Mouse (Mus musculus) midbrain, embryonic 10.5 days (tissue): ENCODE data around the gene Bend5. TPM values are rescaled to one million over a fixed set of nuclear protein-coding genes. Genes with fewer than 3 reads are reported as not detected.

Experiments used
- DNase-seq: peaks from one replicate; pipeline ENCODE4 v3.0.0-alpha.2; 2017; ENCODE audit warnings: low spot score
- H3K27ac ChIP-seq: fragments of 300-500 bp; sonication (generic); replicated peaks from 2 replicates; pipeline ENCODE4 v1.5.1; 2016; ENCODE audit warnings: mild to moderate bottlenecking
- H3K27me3 ChIP-seq: fragments of 300-500 bp; sonication (generic); 2 replicates; pipeline ENCODE4 v1.6.1; 2016; ENCODE audit warnings: low read depth, mild to moderate bottlenecking; ENCODE audit not compliant: poor library complexity, severe bottlenecking
- H3K36me3 ChIP-seq: fragments of 300-500 bp; sonication (generic); 2 replicates; pipeline ENCODE4 v1.6.1; 2016; ENCODE audit warnings: mild to moderate bottlenecking, moderate library complexity
- H3K4me1 ChIP-seq: fragments of 300-500 bp; sonication (generic); 2 replicates; pipeline ENCODE4 v1.6.1; 2016
- H3K4me3 ChIP-seq: fragments of 300-500 bp; sonication (generic); 2 replicates; pipeline ENCODE4 v1.5.1; 2016; ENCODE audit warnings: mild to moderate bottlenecking, moderate library complexity
- H3K9me3 ChIP-seq: fragments of 300-500 bp; sonication (generic); replicated peaks from 2 replicates; pipeline ENCODE4 v1.6.1; 2016; ENCODE audit warnings: mild to moderate bottlenecking
- WGBS: fragments of 180-500 bp; shearing (Covaris S2); methylation state at CpG from one replicate; pipeline ENCODE4 v1.1.7; 2016; 5-methylcytosine and 5-hydroxymethylcytosine counted together
- polyA plus RNA-seq: library from polyadenylated mRNA; unstranded; fragments of >200 nt; fragmentation: Nextera tagmentation; extraction: Ambion mirVana; gene quantifications from 2 replicates; pipeline ENCODE4 v1.2.1, GENCODE M21; 2016

Bend5 gene
- polyA plus RNA-seq, 1 experiment from 2014 or later: 26.3 TPM

DNA sequence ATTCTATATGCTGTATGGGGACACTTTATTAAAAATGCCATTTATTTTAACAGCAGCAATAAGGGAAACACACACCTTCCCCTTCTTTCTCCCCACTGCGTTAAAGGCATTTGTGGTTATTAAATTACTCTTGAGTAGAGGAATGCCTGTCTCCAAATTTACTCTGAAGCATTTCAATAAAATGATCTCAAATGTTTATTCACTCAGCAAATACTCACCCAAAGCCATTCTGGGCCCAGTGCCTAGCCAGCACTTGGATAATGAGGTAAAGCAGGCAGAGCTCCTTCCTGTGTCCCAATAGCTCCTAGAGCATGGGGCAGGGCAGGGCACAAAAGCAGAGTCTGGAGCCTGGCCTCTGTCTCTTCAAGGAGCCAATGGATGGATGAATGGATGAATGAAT is 58.2 kb downstream of the Bend5 start:
- 93% methylated on average over 1 of the region's 1 CpGs for WGBS
- Histone ChIP-seq H3K4me1 (peaks cover 16% of the 10 kb centered on the region), H3K27ac (no peak overlapping the region), H3K27me3 (peaks cover 13% of the 10 kb centered on the region; the same call in 1 of the 2 replicates), H3K4me3 (no peak overlapping the region), H3K9me3 (no peaks in the 10 kb centered on the region), H3K36me3 (no peaks in the 10 kb centered on the region)
- DNase-seq: no peak

DNA sequence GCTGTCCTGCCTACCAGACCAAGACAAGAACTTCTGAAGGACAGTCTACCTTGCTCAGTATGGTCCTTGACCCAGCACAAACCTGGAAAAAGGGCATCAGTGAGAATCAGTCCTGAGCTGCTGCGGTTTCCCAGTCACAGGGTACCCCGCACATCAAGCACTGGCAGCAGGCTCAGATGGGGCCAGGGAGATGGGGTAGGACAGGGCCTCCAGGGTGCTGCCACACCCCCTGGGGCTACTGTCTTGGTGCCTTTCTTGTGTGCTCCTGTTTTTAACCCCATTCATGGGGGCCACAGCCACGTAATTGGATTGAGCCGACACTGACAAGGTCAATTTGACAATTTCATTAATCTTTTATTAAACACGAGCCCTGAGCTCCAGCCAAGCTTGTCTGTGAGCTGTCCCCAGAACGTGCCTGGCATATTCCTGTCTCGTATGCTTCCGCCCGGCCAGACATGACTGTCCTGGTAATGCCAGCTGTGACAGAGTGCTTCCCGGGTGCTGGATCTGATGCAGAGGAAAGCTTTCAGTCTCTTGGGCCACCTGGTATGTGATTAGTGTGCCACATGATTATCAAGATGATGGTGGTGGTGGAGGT is 60.7 kb downstream of the Bend5 start:
- no peaks in the 10 kb centered on the region for H3K36me3 ChIP-seq
- H3K4me1 ChIP-seq: peaks cover 26% of the 10 kb centered on the region
- H3K4me3 ChIP-seq: no peak overlapping the region
- no peaks in the 10 kb centered on the region for H3K9me3 ChIP-seq
- DNase-seq: no peak
- peaks cover 13% of the 10 kb centered on the region; the same call in 1 of the 2 replicates for H3K27me3 ChIP-seq
- 66% methylated on average over 10 of the region's 10 CpGs for WGBS
- no peak overlapping the region for H3K27ac ChIP-seq

DNA sequence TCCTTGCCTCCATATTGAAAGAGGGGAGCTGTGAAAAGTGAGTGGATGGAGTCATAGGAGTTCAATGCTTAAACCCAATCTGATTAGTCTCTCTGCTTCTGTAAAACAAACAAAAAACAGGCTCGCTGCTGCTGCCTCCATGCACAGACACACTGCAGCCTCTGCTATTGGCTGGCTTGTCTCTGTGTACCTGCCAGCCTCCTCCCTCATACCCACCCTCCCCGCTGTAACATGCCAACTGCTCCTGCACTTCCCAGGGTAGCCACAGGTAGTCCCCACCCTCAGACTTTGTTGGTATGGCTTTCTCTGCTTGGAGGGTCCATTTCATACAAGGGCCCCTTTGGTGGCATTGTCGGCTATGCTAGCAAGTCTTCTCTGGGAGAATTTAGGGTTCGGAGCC is 62.7 kb downstream of the Bend5 start:
- WGBS: 29% methylated on average over 4 of the region's 4 CpGs
- no peak for DNase-seq
- peaks cover 26% of the 10 kb centered on the region for H3K4me1 ChIP-seq

DNA sequence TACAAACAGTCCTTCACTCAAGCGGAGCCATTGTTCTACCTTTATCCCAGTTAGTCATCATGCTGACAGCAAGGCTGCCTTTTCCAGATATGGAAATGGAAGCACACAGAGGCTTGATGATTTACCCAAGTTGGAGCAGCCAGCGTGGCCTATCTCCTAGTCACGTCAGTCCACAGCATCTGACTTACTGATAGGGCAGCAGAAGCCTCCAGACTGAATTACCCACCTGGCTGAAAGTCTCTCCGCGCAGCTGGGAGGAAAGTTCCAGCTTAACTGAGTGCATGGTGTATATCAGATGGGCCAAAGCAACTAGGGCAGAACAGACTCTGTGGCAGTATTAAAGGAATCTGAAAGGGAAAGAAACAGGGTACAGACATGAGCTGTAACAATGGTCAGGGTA is 68.7 kb downstream of the Bend5 start:
- Histone ChIP-seq H3K27me3 (no peaks in the 10 kb centered on the region), H3K9me3 (no peaks in the 10 kb centered on the region), H3K4me1 (peaks cover 6% of the 10 kb centered on the region), H3K36me3 (no peaks in the 10 kb centered on the region), H3K27ac (no peak overlapping the region), H3K4me3 (no peak overlapping the region)
- 91% methylated on average over 5 of the region's 5 CpGs for WGBS
- DNase-seq: no peak

More for the DNA sequence above, 62.7 kb downstream of the Bend5 start:
- no peaks in the 10 kb centered on the region for H3K9me3 ChIP-seq
- H3K27ac ChIP-seq: no peak overlapping the region
- no peak overlapping the region for H3K4me3 ChIP-seq
- peaks cover 13% of the 10 kb centered on the region; the same call in 1 of the 2 replicates for H3K27me3 ChIP-seq
- H3K36me3 ChIP-seq: no peaks in the 10 kb centered on the region

DNA sequence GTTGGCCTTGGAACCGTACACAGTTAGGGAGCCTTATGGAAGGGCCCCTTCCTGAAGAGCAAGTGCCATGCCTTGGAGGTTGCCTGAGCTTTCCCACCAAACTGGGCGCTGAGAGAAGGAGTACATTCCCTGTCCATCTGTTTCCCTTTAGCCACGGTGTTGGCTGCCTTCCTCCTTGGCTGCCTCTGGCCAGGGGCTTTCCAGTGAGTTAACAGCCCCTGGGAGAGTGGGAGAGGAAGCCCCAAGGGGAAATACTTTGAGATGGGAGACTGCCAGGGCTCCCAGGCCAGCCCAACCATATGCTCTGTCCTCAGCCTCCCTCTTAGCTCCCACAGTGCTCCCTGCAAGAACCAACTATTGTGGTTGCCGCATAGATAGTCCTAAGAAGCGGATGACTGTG is 70.4 kb downstream of the Bend5 start:
- Histone ChIP-seq H3K36me3 (no peaks in the 10 kb centered on the region), H3K9me3 (no peaks in the 10 kb centered on the region), H3K27ac (no peak overlapping the region), H3K27me3 (no peaks in the 10 kb centered on the region), H3K4me3 (no peak overlapping the region), H3K4me1 (no peaks in the 10 kb centered on the region)
- WGBS: 81% methylated on average over 5 of the region's 5 CpGs
- DNase-seq: no peak

DNA sequence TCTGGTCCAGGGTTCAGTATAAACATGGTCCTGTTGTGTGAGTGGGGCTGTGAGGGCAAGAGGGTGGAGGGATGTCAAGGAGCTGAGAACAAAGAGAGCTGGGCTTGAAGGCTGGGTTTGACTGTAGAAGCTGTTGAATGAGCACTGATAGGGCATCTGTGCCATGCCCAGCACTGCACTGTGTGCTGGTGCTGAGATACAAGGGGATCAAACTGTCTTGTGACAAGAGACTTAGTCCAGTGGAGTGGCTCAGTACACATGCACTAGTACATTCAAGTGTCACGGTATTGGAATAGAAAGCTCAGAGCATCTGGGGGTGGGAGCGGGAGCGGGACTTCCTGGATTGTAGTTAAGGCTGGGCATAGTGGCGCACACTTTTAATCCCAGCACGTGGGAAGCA is 71.4 kb downstream of the Bend5 start:
- H3K4me1 ChIP-seq: no peaks in the 10 kb centered on the region
- 75% methylated on average over 5 of the region's 5 CpGs for WGBS

DNA sequence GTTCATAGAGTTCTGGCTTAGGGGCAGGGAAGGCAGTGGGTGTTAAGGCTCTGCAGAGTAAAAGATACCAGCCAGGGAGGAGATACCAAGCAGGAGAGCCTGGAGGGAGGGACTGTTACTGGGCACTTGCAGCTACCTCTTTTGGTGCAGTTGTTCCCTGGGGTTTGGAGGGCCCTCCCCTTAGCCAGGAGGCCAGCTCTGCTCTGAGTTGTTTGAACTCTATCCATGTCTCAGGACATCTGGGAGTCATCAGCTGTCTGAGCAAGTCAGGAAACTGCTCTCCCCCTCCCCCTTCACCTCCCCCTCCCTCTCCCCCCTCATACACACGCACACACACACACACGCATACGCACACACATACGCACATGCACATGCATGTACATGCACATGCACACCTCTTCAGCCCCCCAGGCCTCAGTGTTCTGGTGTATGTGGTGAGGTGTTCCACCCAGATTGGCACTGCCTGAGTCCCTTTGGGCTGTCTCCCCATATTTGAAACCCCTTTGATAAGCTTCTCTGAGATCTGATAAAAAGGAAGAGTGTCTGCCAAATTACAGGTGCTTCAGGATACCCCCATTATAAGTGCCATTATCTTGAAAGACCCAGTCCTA is 72.5 kb downstream of the Bend5 start:
- 79% methylated on average over 4 of the region's 4 CpGs for WGBS

More for the DNA sequence above, 71.4 kb downstream of the Bend5 start:
- no peak for DNase-seq
- Histone ChIP-seq H3K27me3 (no peaks in the 10 kb centered on the region), H3K27ac (no peak overlapping the region), H3K4me3 (no peak overlapping the region), H3K36me3 (no peaks in the 10 kb centered on the region), H3K9me3 (no peaks in the 10 kb centered on the region)

DNA sequence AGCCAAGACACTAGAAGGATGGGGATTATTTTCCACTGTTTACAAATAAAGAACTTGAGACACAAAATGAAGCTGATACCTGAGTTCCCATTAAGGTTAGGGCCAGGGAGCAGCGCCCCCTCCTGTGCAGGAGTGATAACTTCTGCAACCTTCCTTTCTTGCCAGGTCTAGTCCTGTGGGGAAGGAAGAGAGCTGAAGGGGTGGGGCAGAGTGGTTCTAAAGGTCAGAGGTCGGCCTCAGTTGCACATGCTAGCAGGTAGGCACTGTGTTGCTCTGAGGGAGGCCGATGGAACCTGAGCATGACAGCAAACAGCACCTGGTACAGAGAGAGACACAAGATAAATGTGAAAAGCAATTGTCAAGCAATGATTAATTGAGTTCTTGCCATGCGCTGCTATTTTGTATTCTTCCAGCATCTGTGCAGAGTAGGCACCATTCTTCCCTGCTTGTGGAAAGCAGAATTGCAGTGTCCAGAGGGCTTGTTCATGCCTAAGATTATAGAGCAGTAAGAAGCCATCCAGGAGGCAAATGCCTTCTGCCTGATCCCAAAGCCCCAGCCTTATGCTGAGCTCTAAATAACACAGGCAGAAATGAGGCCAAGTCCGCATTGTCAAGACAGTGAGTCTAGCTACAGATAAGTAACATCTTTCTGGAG is 79.1 kb downstream of the Bend5 start:
- Histone ChIP-seq H3K9me3 (no peaks in the 10 kb centered on the region), H3K27ac (no peak overlapping the region), H3K36me3 (no peaks in the 10 kb centered on the region), H3K4me1 (no peaks in the 10 kb centered on the region), H3K4me3 (no peak overlapping the region), H3K27me3 (no peaks in the 10 kb centered on the region)
- DNase-seq: no peak
- WGBS: 61% methylated on average over 5 of the region's 5 CpGs

More for the DNA sequence above, 72.5 kb downstream of the Bend5 start:
- no peak for DNase-seq
- Histone ChIP-seq H3K36me3 (no peaks in the 10 kb centered on the region), H3K27ac (no peak overlapping the region), H3K27me3 (no peaks in the 10 kb centered on the region), H3K4me3 (no peak overlapping the region), H3K4me1 (no peaks in the 10 kb centered on the region), H3K9me3 (no peaks in the 10 kb centered on the region)

DNA sequence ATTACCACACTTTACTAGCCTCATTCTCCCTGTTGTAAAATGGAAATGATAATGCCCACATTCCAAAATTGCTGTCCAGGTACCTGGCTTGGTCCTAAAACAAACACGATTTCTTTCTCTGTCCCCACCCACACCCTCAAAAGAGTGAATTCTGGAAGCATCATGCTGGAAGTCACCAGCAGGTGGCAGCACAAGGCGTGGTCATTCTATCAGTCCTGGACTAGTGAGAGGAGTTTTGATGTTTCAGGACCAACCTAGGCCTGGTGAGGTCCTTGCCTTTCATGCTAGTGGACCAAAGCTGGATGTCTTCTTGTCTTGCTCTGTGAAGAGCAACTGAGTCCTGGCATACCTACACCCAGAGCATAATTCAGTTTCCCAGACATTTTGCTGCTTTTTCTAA is 81.1 kb downstream of the Bend5 start:
- peak; percentile 62 for DNase-seq
- no peaks in the 10 kb centered on the region for H3K36me3 ChIP-seq
- H3K9me3 ChIP-seq: no peaks in the 10 kb centered on the region
- H3K4me1 ChIP-seq: no peaks in the 10 kb centered on the region
- no peak overlapping the region for H3K27ac ChIP-seq
- 19% methylated on average over 2 of the region's 2 CpGs for WGBS
- H3K4me3 ChIP-seq: no peak overlapping the region
- H3K27me3 ChIP-seq: no peaks in the 10 kb centered on the region

DNA sequence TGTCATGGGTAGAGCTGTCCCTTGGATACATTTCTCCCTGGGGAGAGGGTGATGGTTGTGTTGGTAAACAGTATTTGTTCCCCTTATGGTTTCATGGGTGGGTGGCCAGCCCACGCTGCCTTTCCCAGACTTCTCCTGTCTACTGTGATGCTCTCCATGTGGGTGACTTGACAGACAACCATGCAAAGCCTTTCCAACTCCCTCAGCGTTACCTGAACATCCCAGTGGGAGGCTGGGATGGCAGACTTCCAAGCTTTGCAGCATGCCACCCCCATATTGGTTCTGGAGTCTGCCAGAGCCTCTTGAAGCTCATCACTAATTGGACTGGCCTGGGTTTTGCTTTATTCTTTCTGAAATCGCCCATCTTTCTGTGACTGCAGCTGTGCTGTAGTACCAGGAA is 83.9 kb downstream of the Bend5 start:
- Histone ChIP-seq H3K4me3 (no peak overlapping the region), H3K9me3 (no peaks in the 10 kb centered on the region), H3K27ac (no peak overlapping the region), H3K27me3 (no peaks in the 10 kb centered on the region), H3K4me1 (no peaks in the 10 kb centered on the region), H3K36me3 (no peaks in the 10 kb centered on the region)
- DNase-seq: no peak
- WGBS: 84% methylated on average over 3 of the region's 3 CpGs

DNA sequence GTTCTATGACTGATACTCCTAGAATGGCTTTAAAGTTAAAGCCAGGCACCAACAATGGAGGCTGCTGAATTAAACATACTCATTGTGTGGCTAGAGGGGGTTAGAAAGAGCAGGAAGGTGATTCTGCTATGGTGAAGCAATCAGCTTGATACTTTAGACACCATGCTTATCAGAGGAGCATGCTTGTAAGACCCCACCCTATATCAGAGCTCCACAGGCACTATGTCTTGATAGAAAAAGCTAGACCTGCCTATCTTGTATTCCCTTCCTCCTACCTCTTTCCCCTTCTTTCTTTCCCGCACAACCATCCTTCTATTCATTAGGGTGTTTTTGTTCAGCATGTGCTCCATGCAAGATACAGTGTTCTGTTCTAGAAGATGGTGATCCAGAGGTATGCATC is 86.6 kb downstream of the Bend5 start:
- Histone ChIP-seq H3K4me1 (no peaks in the 10 kb centered on the region), H3K4me3 (no peak overlapping the region), H3K9me3 (no peaks in the 10 kb centered on the region), H3K36me3 (no peaks in the 10 kb centered on the region), H3K27ac (no peak overlapping the region), H3K27me3 (no peaks in the 10 kb centered on the region)
- 96% methylated on average over 1 of the region's 1 CpGs for WGBS
- no peak for DNase-seq

DNA sequence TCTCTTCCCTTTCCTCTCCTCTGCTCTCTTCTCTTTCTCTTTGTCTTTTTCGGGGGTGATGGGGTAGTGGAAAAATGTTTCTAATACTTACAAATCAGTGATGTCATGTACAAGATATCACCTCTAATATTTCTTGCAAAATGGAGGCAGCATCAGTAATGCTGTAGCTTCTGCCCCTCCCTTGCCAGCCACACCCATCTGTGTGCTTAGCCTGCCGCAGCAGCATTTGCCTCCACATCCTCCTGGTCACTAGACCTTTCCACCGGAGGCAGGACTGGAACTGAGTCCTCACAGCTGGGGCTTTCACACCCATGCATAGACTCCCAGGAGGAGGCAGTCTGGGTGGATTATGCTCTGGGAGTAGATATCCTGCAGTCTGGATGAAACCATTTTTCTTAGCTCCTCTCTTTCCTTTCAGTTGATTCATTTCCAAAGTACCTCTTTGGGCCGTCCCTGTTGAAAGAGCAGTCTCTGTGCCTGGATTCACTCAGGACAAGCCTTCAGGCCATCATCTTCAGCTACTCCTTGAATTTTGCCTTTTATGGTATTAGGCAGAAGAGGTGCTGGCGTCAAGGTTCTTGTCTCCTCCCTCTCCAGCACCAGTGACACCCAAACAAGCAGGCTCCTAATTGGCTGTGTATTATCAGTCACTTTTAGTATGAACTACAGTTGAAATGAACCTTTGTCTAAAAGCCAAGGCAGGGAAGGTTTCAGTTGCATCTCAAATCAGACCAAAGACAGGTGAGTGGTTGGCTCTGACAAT is 88.3 kb downstream of the Bend5 start:
- WGBS: 82% methylated on average over 5 of the region's 5 CpGs
- DNase-seq: no peak

DNA sequence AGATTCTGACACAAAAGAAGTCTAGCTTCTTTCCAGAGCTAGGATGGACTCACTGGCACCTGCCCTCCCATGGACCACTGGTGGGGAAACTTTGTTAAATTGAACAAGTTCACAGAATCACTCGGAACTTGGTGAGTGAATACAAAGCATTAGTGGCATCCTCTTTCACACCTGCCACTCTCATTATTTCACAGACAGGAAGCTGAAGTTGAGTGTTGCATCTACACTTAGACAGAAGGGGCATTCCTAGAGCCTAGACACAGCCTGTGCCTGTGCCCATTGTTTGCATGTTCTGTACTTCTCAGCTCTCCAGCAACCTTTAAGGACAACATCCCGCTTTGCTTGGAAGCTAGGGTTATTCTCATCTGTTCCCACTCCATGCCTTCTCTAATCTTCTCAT is 90.1 kb downstream of the Bend5 start:
- 94% methylated on average over 2 of the region's 2 CpGs for WGBS
- Histone ChIP-seq H3K4me3 (no peak overlapping the region), H3K36me3 (no peaks in the 10 kb centered on the region), H3K9me3 (no peaks in the 10 kb centered on the region), H3K4me1 (no peaks in the 10 kb centered on the region), H3K27ac (no peak overlapping the region), H3K27me3 (no peaks in the 10 kb centered on the region)
- DNase-seq: no peak

More for the DNA sequence above, 88.3 kb downstream of the Bend5 start:
- no peak overlapping the region for H3K4me3 ChIP-seq
- H3K4me1 ChIP-seq: no peaks in the 10 kb centered on the region
- no peaks in the 10 kb centered on the region for H3K9me3 ChIP-seq
- H3K27ac ChIP-seq: no peak overlapping the region
- H3K36me3 ChIP-seq: no peaks in the 10 kb centered on the region
- H3K27me3 ChIP-seq: no peaks in the 10 kb centered on the region
